Mouse (Mus musculus) testis, adult 2 months (tissue): ENCODE measurements at regions not wholly inside any gene's neighbourhood (a gene's known extent, or its start where the extent isn't known, plus 50 kb on each side); places are given as distances from the start of the nearest gene placed in this dataset.

Source experiments
- CTCF ChIP-seq: fragments of 200-500 bp; IDR thresholded peaks from 2 replicates; pipeline ENCODE4 v1.5.1; 2012; ENCODE audit warnings: low read depth, mild to moderate bottlenecking, inconsistent platforms, low read length, moderate library complexity; ENCODE audit not compliant: control insufficient read depth, insufficient read depth, insufficient replicate concordance
- POLR2A ChIP-seq: fragments of 200-500 bp; IDR thresholded peaks from 2 replicates; pipeline ENCODE4 v1.6.1; 2012; ENCODE audit warnings: low read depth, mild to moderate bottlenecking, inconsistent platforms, low read length, moderate library complexity; ENCODE audit not compliant: control insufficient read depth

GRCm38 (mm10) chr13:28885083-28886037, 68.2 kb downstream of the Sox4 start:
- TF ChIP-seq CTCF (no peak), POLR2A (no peak)
